In genomic region chr2:65100001-65100400, GRCm38 (mm10) we compare ENCODE assay signal across 13 mouse cellular contexts.
"Had no signal": no experiment of that assay in that cellular context is flagged by ENCODE, and none has a peak within 500 bp of the region (broad histone marks: within the 10 kb centered on the region; RNA-seq: fewer than 3 reads in every experiment).

No protein-coding gene starts in this region.

- DNase-seq: kidney, postnatal 36 days; layer of hippocampus, adult 9-11 months; layer of hippocampus, postnatal 36 days; liver; liver, embryonic 13.5 days; liver, postnatal 0 days; thymus, postnatal 4 days had no signal

- H3K36me3 ChIP-seq: limb, embryonic 12.5 days; liver, embryonic 13.5 days; lung, embryonic 15.5 days; midbrain, embryonic 13.5 days; neural tube, embryonic 12.5 days had no signal

- H3K4me3 ChIP-seq: limb, embryonic 12.5 days; liver, embryonic 13.5 days; lung, embryonic 15.5 days; midbrain, embryonic 13.5 days; neural tube, embryonic 12.5 days had no signal

- H3K4me1 ChIP-seq: limb, embryonic 12.5 days; liver, embryonic 13.5 days; midbrain, embryonic 13.5 days; neural tube, embryonic 12.5 days had no signal

- H3K4me2 ChIP-seq: limb, embryonic 12.5 days; liver, embryonic 13.5 days; lung, embryonic 15.5 days; midbrain, embryonic 13.5 days; neural tube, embryonic 12.5 days had no signal

- H3K9me3 ChIP-seq: limb, embryonic 12.5 days; liver, embryonic 13.5 days; lung, embryonic 15.5 days; midbrain, embryonic 13.5 days; neural tube, embryonic 12.5 days had no signal

- H3K9ac ChIP-seq: limb, embryonic 12.5 days; liver, embryonic 13.5 days; liver, postnatal 0 days; lung, embryonic 15.5 days; midbrain, embryonic 13.5 days; neural tube, embryonic 12.5 days had no signal

- H3K27ac ChIP-seq: kidney, postnatal 0 days; limb, embryonic 12.5 days; liver, embryonic 13.5 days; lung, embryonic 15.5 days; midbrain, embryonic 13.5 days; neural tube, embryonic 12.5 days; stomach, postnatal 0 days had no signal

- H3K27me3 ChIP-seq: limb, embryonic 12.5 days; liver, embryonic 13.5 days; lung, embryonic 15.5 days; midbrain, embryonic 13.5 days; neural tube, embryonic 12.5 days had no signal

- ATAC-seq: liver, postnatal 0 days; midbrain, embryonic 13.5 days had no signal
